Mouse (Mus musculus) erythroblast, embryonic 14.5 days (primary cell): ENCODE measurements around the gene Gys2.

Source experiments
- GATA1 ChIP-seq: IDR thresholded peaks from 2 replicates; pipeline ENCODE4 v1.6.1; 2012; ENCODE audit warnings: low read length, inconsistent platforms, mixed read lengths
- TAL1 ChIP-seq: IDR thresholded peaks from 3 replicates; pipeline ENCODE4 v1.6.1; 2012; ENCODE audit warnings: low read length, inconsistent platforms, mixed read lengths

DNA sequence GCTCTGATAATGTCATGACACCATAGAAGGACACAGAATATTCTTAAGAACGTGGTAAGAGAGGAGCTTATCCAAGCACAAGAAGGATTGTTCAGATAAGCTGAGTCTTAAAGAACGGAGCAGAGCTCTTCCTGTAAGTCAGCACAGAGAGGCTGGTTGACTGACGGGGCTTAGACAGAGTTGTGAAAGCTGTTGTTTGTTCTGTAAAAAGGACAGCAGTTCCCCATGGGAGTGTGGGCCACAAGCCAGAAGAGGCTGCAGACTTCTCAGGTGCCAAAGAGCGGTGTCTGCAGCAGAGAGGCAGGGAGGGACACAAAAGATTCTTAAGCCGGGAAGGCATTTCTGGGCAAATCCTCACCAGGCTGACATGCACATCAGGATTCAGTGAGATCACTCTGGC lies 78.2 kb downstream of the Gys2 start:
- TF ChIP-seq TAL1 (no peak), GATA1 (no peak)
